Mouse (Mus musculus) embryonic fibroblast, embryonic 13.5 days (primary cell): Measurements from ENCODE around the gene Csf1. TPM values are rescaled to one million over a fixed set of nuclear protein-coding genes. Genes with fewer than 3 reads are reported as not detected.

ENCODE experiments used
- H3K27ac ChIP-seq: 2 replicates; pipeline ENCODE4 v1.5.1; 2012; ENCODE audit warnings: low read length, control low read depth, inconsistent platforms; ENCODE audit not compliant: insufficient read depth
- H3K4me1 ChIP-seq: 2 replicates; pipeline ENCODE4 v1.6.1; 2011; ENCODE audit warnings: low read length; ENCODE audit not compliant: control insufficient read depth, insufficient read depth
- H3K4me3 ChIP-seq: 2 replicates; pipeline ENCODE4 v1.5.1; 2011; ENCODE audit warnings: mild to moderate bottlenecking, control low read depth, low read length; ENCODE audit not compliant: insufficient read depth
- CTCF ChIP-seq: IDR thresholded peaks from 2 replicates; pipeline ENCODE4 v1.5.1; 2011; ENCODE audit warnings: mild to moderate bottlenecking, control low read depth, low read length, moderate library complexity, borderline replicate concordance; ENCODE audit not compliant: insufficient read depth
- POLR2A ChIP-seq: IDR thresholded peaks from 2 replicates; pipeline ENCODE4 v1.6.1; 2011; ENCODE audit warnings: low read depth, mild to moderate bottlenecking, control low read depth, low read length, moderate library complexity
- polyA plus RNA-seq: library from polyadenylated mRNA; stranded (reverse); fragments of >200 nt; gene quantifications from 2 replicates; pipeline ENCODE4 v1.2.4, GENCODE M21; 2011; ENCODE audit warnings: low read depth; ENCODE audit not compliant: missing spikeins, insufficient read length

The Csf1 gene
- polyA plus RNA-seq, 1 experiment = 208 TPM

DNA sequence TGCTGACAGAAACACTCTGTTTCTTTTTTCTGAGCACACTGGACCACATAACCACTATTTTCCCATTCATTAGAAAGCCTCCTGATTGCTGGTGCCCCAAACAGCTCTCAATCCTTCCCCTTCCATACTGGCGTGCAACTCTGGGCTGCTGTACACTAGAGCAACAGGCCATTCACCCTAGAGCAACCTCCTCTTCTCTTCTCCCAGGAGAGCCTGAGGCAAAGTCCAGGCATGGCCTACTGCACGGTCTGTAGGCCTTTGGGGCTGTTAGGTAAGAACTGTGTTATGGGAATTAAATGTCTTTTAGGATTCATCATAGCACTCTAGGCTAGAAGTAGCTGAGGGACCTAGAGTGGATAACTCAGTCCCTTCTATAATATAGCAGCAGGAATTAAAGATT is 5.7 kb upstream of the Csf1 start:
- no peak overlapping the region for H3K27ac ChIP-seq
- no peak overlapping the region for H3K4me3 ChIP-seq
- no peak for TF ChIP-seq CTCF
- no peak for TF ChIP-seq POLR2A
- 0 out of 2 replicates have a peak, but pooled peaks cover 2% of the 10 kb centered on the region for H3K4me1 ChIP-seq

DNA sequence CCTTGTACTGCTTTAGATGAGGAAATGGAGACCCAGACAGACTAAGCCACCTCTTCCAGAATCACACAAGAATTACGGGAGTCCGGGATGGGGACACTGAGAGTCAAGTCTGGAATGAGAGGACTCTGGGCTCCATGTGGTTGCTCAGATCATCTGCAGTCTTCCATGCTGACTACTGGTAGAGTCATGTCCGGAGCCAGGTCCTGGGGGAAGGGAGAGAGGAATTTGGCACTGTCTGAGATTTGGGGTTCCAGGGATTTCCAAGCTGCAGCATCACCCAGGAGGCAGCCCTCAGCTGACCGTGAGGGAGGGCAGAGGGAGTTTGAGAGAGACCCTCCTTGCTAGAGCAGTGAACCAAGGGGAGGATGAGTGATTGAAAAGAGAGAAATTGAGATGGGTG is 3.3 kb upstream of the Csf1 start:
- H3K4me1 ChIP-seq = 0 out of 2 replicates have a peak, but pooled peaks cover 5% of the 10 kb centered on the region
- no peak overlapping the region for H3K4me3 ChIP-seq
- peak overlapping the region; percentile 19; the same call in 1 of the 2 replicates for H3K27ac ChIP-seq
- TF ChIP-seq CTCF (no peak), POLR2A (no peak)

DNA sequence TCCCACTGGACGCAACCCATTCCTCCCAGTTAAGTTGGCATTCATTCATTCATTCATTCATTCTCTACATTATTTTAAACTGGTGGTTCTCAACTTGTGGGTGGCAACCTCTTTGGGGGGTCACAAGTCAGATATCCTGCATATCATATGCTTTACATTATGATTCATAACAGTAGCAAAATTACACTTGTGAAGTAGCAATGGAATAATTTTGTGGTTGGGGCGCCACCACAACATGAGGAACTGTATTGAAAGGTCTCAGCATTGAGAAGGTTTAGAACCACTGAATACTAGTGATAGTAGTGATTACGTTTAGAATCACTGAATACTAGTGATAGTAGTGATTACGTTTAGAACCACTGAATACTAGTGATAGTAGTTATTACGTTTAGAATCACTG is 1.2 kb upstream of the Csf1 start:
- TF ChIP-seq POLR2A (no peak), CTCF (no peak)
- Histone ChIP-seq H3K27ac (no peak overlapping the region), H3K4me1 (peaks cover 8% of the 10 kb centered on the region)

DNA sequence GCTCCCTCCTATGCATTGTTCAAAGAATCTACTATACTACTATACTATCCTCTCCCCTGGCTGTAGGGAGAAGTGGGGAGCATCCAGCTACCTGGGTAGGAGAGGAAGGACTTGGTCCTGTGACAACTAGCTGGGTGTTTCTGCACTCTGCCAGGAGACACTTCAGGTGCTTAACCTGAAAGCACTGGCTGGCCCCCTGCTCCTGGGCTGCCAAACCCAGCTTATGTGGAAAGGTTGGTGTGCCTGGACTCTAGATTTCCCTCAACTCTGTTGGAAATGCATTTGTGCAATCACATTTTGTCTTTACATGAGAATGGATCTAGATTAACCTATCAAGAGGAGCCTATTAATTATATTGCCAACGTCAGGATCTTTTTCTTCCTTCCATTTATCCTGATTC is 502 bp upstream of the Csf1 start:
- TF ChIP-seq CTCF = no peak
- TF ChIP-seq POLR2A = no peak
- no peak overlapping the region for H3K4me3 ChIP-seq
- H3K27ac ChIP-seq = peak overlapping the region; percentile 88
- H3K4me1 ChIP-seq = peaks cover 11% of the 10 kb centered on the region

More for the DNA sequence above, 1.2 kb upstream of the Csf1 start:
- no peak overlapping the region for H3K4me3 ChIP-seq

DNA sequence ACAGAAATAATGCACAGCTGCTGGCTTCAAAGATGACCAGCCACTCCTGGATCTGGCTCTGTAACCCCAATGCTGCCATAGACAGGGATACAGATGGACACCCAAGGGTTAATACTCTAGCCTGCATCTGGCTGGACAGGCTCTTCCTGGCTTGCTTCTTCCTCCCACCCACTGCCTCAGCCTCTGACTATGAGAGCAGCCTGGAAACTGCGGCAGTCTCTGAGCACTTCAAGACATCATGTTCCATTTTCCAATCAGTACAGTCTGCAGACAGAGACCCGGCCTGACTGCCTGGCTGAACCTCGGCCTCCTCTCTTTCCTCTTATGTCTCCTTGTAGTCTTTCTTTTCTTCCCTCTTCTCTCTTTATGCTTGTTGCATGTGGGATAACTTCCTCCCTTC is 1.6 kb downstream of the Csf1 start:
- TF ChIP-seq CTCF = no peak
- TF ChIP-seq POLR2A = peak; percentile 70
- Histone ChIP-seq H3K27ac (peak overlapping the region; percentile 88), H3K4me1 (peaks cover 12% of the 10 kb centered on the region), H3K4me3 (peak overlapping the region; percentile 92)

DNA sequence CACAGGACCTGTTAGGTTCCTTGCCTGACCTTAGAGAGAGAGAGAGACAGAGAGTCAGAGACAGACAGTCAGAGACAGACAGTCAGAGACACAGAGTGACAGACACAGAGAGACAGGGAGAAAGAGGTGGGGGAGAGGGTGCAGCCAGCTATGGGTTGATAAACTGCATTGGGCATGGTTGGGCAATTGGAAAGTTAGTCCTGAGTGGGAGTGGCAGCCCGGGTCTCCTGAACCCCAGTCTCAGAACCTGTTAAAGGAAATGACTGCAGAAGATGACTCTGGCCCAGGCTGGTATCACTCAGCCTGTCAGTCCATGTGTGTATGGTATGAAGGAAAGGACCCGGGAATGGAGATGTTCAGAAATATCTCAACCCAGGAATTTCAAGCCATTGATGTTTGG is 2.1 kb downstream of the Csf1 start:
- peak overlapping the region; percentile 88; the same call in 1 of the 2 replicates for H3K27ac ChIP-seq
- TF ChIP-seq CTCF (no peak), POLR2A (peak; percentile 4; the same call in 1 of the 2 replicates)
- H3K4me3 ChIP-seq = peak overlapping the region; percentile 92
- H3K4me1 ChIP-seq = peaks cover 12% of the 10 kb centered on the region

DNA sequence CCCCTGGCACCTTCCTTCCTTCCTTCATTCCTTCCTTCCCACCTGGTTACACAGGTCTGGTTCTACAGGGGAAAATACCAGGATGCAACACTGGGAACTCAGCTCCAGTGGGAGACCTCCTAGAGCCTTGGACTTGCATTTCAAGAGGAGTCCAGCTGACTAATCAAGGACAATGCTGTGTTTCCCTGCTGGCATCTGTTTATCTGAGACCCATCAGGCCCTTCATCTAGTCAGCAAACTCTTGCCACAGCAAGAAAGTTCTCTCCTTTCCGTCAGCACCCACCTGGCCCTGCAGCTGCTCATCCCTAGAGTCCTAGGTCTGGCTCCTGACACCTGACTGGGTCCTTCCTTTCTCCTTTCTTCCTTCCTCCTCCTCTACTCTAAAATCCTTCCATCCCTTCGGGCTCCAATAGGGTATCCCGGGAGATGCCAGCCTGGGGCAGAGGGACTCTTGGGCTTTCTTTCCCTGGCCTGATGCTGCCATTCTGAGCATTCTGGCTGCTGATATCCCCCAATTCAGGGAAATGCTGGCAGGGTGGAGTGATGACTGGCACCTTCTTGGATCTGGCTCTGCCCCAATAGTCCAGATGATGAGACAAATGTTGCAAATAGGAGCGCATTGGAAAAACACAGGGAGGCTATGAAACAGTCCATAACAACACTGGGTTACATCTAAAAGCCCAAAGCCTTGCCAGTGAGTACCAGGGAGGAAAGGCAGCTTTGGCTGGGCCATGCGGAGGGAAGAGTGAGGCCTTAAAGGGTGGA is 2.7 kb downstream of the Csf1 start:
- Histone ChIP-seq H3K4me1 (peaks cover 15% of the 10 kb centered on the region), H3K4me3 (peak overlapping the region; percentile 92), H3K27ac (peak overlapping the region; percentile 88; the same call in 1 of the 2 replicates)
- no peak for TF ChIP-seq CTCF
- TF ChIP-seq POLR2A = no peak; the same call in 1 of the 2 replicates

DNA sequence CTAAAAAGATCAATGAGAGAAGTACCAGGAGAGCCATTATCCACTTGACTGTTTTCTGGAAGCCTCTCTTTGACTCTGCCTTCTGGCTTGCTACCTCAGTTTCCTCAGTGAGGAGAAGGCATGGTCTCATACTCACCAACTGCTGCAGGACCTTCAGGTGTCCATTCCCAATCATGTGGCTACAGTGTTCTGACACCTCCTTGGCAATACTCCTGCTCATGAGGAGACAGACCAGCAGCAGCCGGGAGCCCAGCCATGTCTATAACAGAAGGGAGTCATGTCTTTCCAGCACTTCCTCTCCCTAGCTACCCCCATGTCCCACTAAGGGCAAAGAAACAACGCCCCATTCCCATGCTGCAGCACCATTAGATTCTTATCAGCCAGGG is 3.8 kb downstream of the Csf1 start:
- Histone ChIP-seq H3K4me1 (peaks cover 20% of the 10 kb centered on the region), H3K4me3 (peak overlapping the region; percentile 92; the same call in 1 of the 2 replicates), H3K27ac (peak overlapping the region; percentile 4; the same call in 1 of the 2 replicates)
- TF ChIP-seq CTCF (no peak), POLR2A (no peak)

DNA sequence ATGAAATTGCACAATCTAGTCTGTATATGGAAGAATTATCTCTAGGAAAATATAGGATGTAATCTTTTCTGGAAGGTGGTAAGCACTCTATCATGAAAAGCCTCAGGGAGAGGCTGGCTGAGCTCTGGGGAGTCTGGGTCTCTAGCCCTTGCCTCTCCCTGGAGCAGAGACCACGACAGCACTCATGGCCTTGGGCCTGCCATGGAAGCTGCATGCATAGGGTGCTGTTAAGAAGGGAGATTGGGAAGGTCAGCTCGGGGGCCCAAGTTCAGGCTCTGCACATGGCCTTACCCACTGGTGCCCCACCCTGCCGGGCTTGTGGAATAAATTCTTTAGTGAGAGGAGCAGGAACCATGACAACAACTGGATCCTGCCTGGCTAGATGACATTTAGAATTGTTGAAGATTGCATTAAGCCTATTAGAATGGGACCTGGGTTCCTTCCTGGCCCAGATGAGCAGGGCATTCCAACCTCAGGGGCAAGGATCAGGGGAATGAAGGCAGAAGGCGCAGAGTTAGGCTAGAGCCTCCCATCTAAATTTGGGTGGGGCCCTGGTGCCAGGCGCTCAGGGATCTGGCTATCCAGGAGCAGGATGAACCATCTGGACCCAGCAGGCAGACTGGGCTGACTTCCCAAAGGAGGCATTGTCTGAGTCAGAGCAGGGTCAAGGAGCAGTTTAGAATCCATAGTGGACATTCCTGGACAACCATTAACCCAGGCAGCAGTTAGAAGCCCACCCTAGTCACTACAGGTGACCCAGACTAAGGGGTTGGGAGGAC is 4.4 kb downstream of the Csf1 start:
- H3K27ac ChIP-seq = peak overlapping the region; percentile 27; the same call in 1 of the 2 replicates
- H3K4me1 ChIP-seq = peaks cover 20% of the 10 kb centered on the region
- H3K4me3 ChIP-seq = no peak overlapping the region
- TF ChIP-seq CTCF = no peak
- TF ChIP-seq POLR2A = no peak

DNA sequence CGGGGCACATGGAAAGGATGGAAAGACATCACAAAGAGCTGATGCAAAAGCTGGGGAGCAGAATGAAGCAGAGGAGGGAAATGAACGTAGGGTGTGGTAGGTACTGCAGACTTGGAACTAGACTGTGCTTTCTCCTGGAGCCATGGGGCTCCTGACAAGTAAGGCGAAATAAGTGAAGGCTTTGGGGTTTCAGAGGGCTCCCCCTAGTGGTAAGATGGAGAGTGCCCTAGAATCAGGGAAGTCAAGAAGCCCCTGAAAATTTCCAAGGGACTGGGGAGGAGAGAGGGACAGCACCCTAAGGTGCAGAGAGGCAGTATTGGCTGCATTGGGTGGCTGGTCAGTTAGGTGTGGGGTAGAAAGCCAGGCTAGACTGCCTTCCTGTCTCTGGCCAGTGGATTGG is 5.6 kb downstream of the Csf1 start:
- no peak overlapping the region for H3K4me3 ChIP-seq
- TF ChIP-seq POLR2A (no peak), CTCF (no peak)
- H3K4me1 ChIP-seq = peaks cover 16% of the 10 kb centered on the region
- H3K27ac ChIP-seq = no peak overlapping the region
